Mouse (Mus musculus): ENCODE measurements around the gene Dnah7a.
"Not testable (repeated sequence)": the region's sequence is repeated elsewhere in the genome, so short reads cannot be mapped to it uniquely, and the experiment has no call there.

The Dnah7a gene

DNA sequence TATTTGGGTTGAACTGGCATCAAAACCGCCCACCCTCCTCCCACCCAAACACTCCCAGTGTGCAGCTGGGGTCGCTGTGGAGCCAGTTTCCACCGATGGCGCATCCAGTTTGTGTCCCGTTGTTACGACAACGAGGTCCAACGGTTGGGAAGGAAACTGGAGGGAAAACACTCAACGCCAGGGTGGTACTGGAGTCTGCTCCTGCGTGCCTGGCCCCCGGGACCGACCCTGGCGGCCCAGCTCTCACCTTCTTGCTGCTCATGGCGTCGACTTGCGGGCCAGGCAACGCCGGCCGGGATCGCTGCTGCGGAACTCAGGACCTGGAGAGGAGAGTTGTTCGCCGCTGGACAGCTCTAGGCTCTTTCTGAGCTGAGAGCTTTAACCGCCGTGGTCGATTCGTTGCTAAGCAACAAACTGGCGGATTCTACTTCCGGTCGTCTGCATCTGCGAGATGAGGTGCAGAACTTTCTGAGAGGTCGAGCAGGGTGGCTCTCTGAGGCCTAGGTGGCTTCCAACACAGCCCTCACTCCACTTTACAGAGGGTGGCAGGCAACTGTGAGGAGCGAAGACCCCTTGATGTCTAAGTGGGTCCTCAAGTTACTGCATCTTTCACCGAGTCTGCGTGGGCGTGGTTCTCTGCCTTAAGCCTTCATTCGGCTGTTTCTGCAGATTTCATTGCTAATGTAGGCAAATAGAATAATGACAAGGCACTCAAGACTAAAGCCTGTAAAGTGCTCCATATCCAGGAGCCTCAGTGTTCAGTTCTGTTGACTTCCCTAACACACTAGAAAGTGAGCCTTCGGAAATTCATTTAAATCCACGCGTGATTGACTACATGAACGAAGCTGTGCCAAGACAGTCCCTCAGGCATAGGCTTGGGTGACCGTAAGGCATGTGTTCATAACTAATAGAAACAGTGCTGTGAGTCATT lies at the start of gene Dnah7a:
TSS of gene Dnah7a (minus strand) at position 354 of the 931 bp plus-strand sequence.
- peak; percentile 65 for DNase-seq

- not testable (repeated sequence) for DNase-seq
Observed at GRCm38 (mm10) chr1:53753501-53753900, 46.9 kb upstream of the Dnah7a start.

GRCm38 (mm10) chr1:53751144-53751543 lies 44.6 kb upstream of the Dnah7a start:
- no peak for DNase-seq

GRCm38 (mm10) chr1:53750697-53751096 lies 44.1 kb upstream of the Dnah7a start:
- DNase-seq: not testable (repeated sequence)

- not testable (repeated sequence) for DNase-seq
Observed at GRCm38 (mm10) chr1:53749881-53750385, 43.3 kb upstream of the Dnah7a start.

- DNase-seq: peak; percentile 23
Observed at GRCm38 (mm10) chr1:53748571-53748970, 42.0 kb upstream of the Dnah7a start.

DNA sequence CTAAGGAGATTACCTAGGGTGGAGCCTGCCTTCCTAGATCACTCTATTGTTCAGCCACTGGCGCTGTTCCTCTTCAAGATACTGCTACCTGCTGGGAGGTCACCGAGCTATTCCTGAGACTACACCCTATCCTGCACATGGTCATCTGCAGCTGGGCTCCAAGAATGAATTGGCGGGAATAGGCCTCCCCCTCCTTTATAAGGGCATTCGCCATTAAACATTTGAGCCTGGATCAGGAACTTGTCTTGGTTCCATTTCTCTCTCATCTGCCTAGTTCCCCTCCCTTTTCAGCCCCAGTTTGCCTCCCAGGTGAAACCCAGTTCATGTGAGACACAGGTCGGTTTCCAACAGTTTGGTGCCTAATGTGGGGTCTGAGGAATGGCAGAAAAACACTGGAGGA lies 39.4 kb upstream of the Dnah7a start:
- DNase-seq: no peak

- no peak for DNase-seq
Observed at GRCm38 (mm10) chr1:53741742-53742458, 35.3 kb upstream of the Dnah7a start.

- DNase-seq: no peak
Observed at GRCm38 (mm10) chr1:53740777-53741336, 34.3 kb upstream of the Dnah7a start.

DNA sequence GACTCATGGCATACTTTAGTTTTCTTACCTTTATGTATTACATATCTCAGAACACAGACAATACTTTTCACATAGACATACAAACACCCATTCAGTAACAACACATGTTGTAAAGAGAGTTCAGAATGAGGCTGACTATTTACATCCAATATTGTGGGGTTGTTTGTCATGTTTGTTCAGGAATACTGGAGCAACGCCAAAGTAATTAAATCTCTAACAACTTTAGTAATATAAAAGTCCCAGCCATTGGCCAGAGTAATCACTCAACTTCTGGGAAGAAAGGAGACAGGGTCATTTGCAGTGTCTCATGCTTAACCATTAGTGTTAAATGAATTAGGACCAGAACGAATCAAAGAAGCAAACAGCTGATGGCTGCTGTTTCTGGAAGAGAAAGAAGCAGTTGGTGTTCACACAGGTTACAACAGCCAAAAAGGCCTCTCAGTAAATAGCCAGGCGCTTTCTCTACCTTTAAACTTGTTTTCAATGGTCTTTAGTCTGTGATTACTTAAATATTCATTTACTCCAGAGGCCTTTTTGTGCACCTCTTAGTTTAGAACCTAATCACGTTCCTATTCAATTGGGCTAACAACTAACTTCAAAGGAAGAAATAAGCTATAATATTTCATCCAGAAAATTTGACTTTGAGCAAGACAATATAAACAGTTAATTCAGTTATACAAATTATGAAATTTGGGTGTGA lies 33.6 kb upstream of the Dnah7a start:
- not testable (repeated sequence) for DNase-seq

DNA sequence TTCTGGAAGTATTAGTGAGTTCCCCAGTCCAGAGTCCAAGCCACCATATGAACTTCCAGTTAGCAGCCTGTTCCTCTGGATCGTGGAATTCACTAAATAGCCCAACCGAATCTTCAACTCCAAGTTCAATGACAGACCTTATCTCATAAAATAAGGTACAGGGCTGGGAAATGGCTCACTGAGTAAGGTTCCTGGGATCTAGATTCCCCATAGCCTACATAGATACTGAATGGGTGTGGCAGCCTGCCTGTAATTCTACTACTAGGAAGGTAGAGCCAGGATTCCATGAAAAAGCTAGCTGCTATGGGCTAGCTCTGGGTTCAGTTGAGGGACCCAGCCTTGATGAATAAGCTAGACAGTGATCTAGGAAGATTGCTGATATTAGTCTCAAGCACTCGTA lies 30.0 kb upstream of the Dnah7a start:
- DNase-seq: no peak

GRCm38 (mm10) chr1:53728489-53729225 lies 22.1 kb upstream of the Dnah7a start:
- DNase-seq: no peak

DNA sequence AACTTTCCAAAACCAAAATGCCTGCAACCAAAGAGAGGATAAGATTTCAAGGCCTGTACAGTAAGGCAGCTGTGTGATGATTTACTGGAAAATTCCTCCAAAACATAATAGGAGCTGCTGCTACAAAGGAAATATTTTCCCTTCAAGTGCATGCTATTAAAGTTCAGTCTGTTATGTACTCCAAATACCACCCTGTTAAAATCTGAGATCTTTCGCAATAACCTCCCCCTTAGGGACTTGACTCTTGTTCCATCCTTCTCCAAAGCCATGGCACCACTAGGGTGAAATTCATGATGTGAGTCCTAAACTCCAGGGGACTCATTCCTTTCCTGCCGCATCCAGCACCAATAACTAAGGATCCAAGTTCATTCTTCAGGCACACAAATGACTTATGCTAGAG lies 20.3 kb upstream of the Dnah7a start:
- DNase-seq: no peak

DNA sequence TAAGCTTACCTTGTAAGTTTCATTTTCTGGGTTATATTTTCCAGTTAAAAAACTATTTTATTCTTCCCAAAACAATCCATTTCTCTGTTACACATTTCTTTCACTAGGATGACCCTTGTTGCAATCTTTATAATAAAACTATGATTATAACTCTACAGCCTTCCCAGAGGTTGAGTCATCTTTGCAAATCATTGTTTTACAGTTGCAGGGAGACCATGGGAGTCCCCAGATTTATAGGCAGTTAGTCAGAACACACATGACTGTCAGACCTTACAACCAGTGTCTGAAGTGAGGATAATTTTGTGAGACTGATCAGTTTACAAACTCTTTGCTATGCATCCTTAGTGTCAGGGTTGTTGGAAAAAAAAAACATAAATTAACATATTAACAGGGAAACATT lies 14.8 kb upstream of the Dnah7a start:
- no peak for DNase-seq

GRCm38 (mm10) chr1:53720601-53721351 lies 14.2 kb upstream of the Dnah7a start:
- DNase-seq: no peak

GRCm38 (mm10) chr1:53715966-53716515 lies 9.5 kb upstream of the Dnah7a start:
- no peak for DNase-seq

DNA sequence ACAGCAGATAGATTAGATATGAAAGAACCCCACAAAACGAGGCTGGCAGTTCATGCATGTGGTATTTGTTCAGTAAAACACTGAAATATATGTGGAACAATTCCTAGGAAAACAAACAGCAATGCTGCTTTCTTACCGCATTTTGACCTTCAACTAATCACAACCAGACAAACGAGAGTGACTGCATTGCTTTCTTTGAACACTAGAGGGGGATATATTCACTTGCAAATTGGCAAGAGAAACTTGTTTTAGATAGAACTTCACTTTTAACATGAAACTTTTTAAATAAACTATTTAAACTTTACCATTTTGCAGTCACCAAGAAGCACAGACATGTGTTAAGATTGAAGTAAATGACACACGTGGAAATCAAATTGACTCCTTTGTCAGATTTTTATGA lies 8.9 kb upstream of the Dnah7a start:
- no peak for DNase-seq

GRCm38 (mm10) chr1:53713383-53713782 lies 6.8 kb upstream of the Dnah7a start:
- DNase-seq: not testable (repeated sequence)

DNA sequence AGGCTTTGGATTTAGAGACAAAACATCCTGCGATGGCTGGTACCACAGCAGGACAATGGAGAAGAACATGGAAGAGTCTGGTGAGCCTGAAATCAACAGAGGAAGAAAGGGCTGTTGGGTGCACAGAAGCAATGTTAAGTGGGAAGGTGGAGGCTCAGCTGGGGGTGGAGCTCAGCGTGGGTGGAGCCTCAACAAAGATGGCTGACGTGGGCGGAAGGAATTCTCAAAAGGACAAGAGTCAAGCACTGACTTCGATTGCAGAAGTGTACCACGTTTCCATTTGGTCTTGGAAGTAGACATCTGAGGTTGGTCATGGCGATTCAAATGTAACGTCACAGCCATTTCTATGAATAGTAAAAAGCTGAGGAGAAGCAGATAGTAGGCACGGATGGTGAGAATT lies 4.5 kb upstream of the Dnah7a start:
- no peak for DNase-seq

GRCm38 (mm10) chr1:53709602-53710001 lies 3.0 kb upstream of the Dnah7a start:
- not testable (repeated sequence) for DNase-seq

GRCm38 (mm10) chr1:53704164-53704563 lies 2.4 kb downstream of the Dnah7a start:
- peak; percentile 30 for DNase-seq

Data from thymus, postnatal 4 days (tissue).